Mouse (Mus musculus) kidney, embryonic 14.5 days (tissue): ENCODE data around the gene Tns4. TPM values are rescaled to one million over a fixed set of nuclear protein-coding genes. Genes with fewer than 3 reads are reported as not detected.

Experiments
- ATAC-seq: fragments of 200-750 bp; cut with Nextera tagmentation; 2 replicates; pipeline ENCODE4 v1.8.0; 2017; ENCODE audit warnings: moderate number of reproducible peaks, mild to moderate bottlenecking, moderate TSS enrichment, moderate library complexity; ENCODE audit not compliant: low FRiP score, low TSS enrichment
- H3K27ac ChIP-seq: fragments of 300-500 bp; sonication (generic); 2 replicates; pipeline ENCODE4 v1.5.1; 2014; ENCODE audit warnings: low read depth, mild to moderate bottlenecking, low read length, moderate library complexity, mixed read lengths
- H3K27me3 ChIP-seq: fragments of 300-500 bp; sonication (generic); 2 replicates; pipeline ENCODE4 v1.6.1; 2014; ENCODE audit warnings: mild to moderate bottlenecking, low read length; ENCODE audit not compliant: control insufficient read depth, insufficient read depth
- H3K36me3 ChIP-seq: fragments of 300-500 bp; sonication (generic); 2 replicates; pipeline ENCODE4 v1.6.1; 2014; ENCODE audit warnings: low read length, mixed read lengths; ENCODE audit not compliant: control insufficient read depth, insufficient read depth
- H3K4me1 ChIP-seq: fragments of 300-500 bp; sonication (generic); 2 replicates; pipeline ENCODE4 v1.6.1; 2014; ENCODE audit warnings: low read length, mixed read lengths; ENCODE audit not compliant: control insufficient read depth, insufficient read depth
- H3K4me2 ChIP-seq: fragments of 300-500 bp; sonication (generic); replicated peaks from 2 replicates; pipeline ENCODE4 v1.6.1; 2014; ENCODE audit warnings: low read depth, mild to moderate bottlenecking, low read length
- H3K4me3 ChIP-seq: fragments of 300-500 bp; sonication (generic); 2 replicates; pipeline ENCODE4 v1.5.1; 2014; ENCODE audit warnings: mild to moderate bottlenecking, low read length
- H3K9ac ChIP-seq: fragments of 300-500 bp; sonication (generic); 2 replicates; pipeline ENCODE4 v1.6.1; 2014; ENCODE audit warnings: low read depth, mild to moderate bottlenecking, low read length, moderate library complexity
- H3K9me3 ChIP-seq: fragments of 300-500 bp; sonication (generic); 2 replicates; pipeline ENCODE4 v1.6.1; 2016; ENCODE audit warnings: low read length; ENCODE audit not compliant: control insufficient read depth
- WGBS: fragments of 180-500 bp; shearing (Covaris S2); extraction: QIAGEN DNeasy Blood & Tissue Kit; methylation state at CpG from one replicate; pipeline ENCODE4 v1.1.7; 2014; 5-methylcytosine and 5-hydroxymethylcytosine counted together
- polyA plus RNA-seq: library from polyadenylated mRNA; unstranded; fragments of >200 nt; fragmentation: Nextera tagmentation; extraction: Ambion mirVana; gene quantifications from 2 replicates; pipeline ENCODE4 v1.2.1, GENCODE M21; 2014

Gene Tns4
- polyA plus RNA-seq, 1 experiment from 2014 or later = 0.11 TPM

- H3K4me3 ChIP-seq = peak overlapping the region; percentile 11; the same call in 1 of the 2 replicates
- WGBS = 34% methylated on average over 12 of the region's 12 CpGs
- H3K27ac ChIP-seq = peak overlapping the region; percentile 83; the same call in 1 of the 2 replicates
- no peaks in the 10 kb centered on the region for H3K9me3 ChIP-seq
- no peaks in the 10 kb centered on the region for H3K36me3 ChIP-seq
- ATAC-seq = no peak
- H3K4me1 ChIP-seq = peaks cover 34% of the 10 kb centered on the region
- no peaks in the 10 kb centered on the region for H3K27me3 ChIP-seq
- H3K4me2 ChIP-seq = peak overlapping the region; percentile 37
- H3K9ac ChIP-seq = no peak overlapping the region
Observed at GRCm38 (mm10) chr11:99131463-99131840, 42.3 kb upstream of the Tns4 start.

GRCm38 (mm10) chr11:99130736-99131462, 41.8 kb upstream of the Tns4 start:
- Histone ChIP-seq H3K4me2 (no peak overlapping the region), H3K9me3 (no peaks in the 10 kb centered on the region), H3K36me3 (no peaks in the 10 kb centered on the region), H3K4me3 (no peak overlapping the region), H3K9ac (no peak overlapping the region), H3K27me3 (no peaks in the 10 kb centered on the region), H3K27ac (no peak overlapping the region), H3K4me1 (peaks cover 36% of the 10 kb centered on the region)
- ATAC-seq = no peak
- 59% methylated on average over 5 of the region's 5 CpGs for WGBS

GRCm38 (mm10) chr11:99129287-99129686, 40.2 kb upstream of the Tns4 start:
- WGBS = 33% methylated on average over 2 of the region's 2 CpGs
- Histone ChIP-seq H3K9ac (no peak overlapping the region), H3K27me3 (no peaks in the 10 kb centered on the region), H3K9me3 (no peaks in the 10 kb centered on the region), H3K4me2 (no peak overlapping the region), H3K36me3 (no peaks in the 10 kb centered on the region), H3K4me3 (no peak overlapping the region), H3K27ac (no peak overlapping the region), H3K4me1 (peaks cover 43% of the 10 kb centered on the region)
- ATAC-seq = no peak

- no peak overlapping the region for H3K9ac ChIP-seq
- no peak overlapping the region for H3K4me2 ChIP-seq
- peak overlapping the region; percentile 70; the same call in 1 of the 2 replicates for H3K27ac ChIP-seq
- WGBS = 83% methylated on average over 18 of the region's 18 CpGs
- no peaks in the 10 kb centered on the region for H3K9me3 ChIP-seq
- no peak for ATAC-seq
- H3K4me3 ChIP-seq = no peak overlapping the region
- H3K27me3 ChIP-seq = no peaks in the 10 kb centered on the region
- peaks cover 35% of the 10 kb centered on the region for H3K4me1 ChIP-seq
- no peaks in the 10 kb centered on the region for H3K36me3 ChIP-seq
Observed at GRCm38 (mm10) chr11:99127785-99128682, 38.9 kb upstream of the Tns4 start.

GRCm38 (mm10) chr11:99126482-99127253, 37.6 kb upstream of the Tns4 start:
- peak overlapping the region; percentile 70 for H3K27ac ChIP-seq
- no peak overlapping the region; the same call in 1 of the 2 replicates for H3K4me2 ChIP-seq
- no peak for ATAC-seq
- no peaks in the 10 kb centered on the region for H3K9me3 ChIP-seq
- peaks cover 24% of the 10 kb centered on the region for H3K4me1 ChIP-seq
- WGBS = 30% methylated on average over 5 of the region's 5 CpGs
- H3K36me3 ChIP-seq = no peaks in the 10 kb centered on the region
- H3K9ac ChIP-seq = peak overlapping the region; percentile 25; the same call in 1 of the 2 replicates
- no peaks in the 10 kb centered on the region for H3K27me3 ChIP-seq
- no peak overlapping the region for H3K4me3 ChIP-seq

- WGBS = 37% methylated on average over 10 of the region's 10 CpGs
- H3K4me1 ChIP-seq = peaks cover 22% of the 10 kb centered on the region
- no peak for ATAC-seq
- H3K4me3 ChIP-seq = no peak overlapping the region
- H3K27me3 ChIP-seq = no peaks in the 10 kb centered on the region
- H3K4me2 ChIP-seq = no peak overlapping the region
- H3K27ac ChIP-seq = peak overlapping the region; percentile 42; the same call in 1 of the 2 replicates
- H3K9ac ChIP-seq = no peak overlapping the region
- H3K36me3 ChIP-seq = no peaks in the 10 kb centered on the region
- H3K9me3 ChIP-seq = no peaks in the 10 kb centered on the region
Observed at GRCm38 (mm10) chr11:99124635-99125029, 35.5 kb upstream of the Tns4 start.

- no peaks in the 10 kb centered on the region for H3K36me3 ChIP-seq
- no peak; the same call in 1 of the 2 replicates for ATAC-seq
- H3K4me1 ChIP-seq = peaks cover 22% of the 10 kb centered on the region
- H3K4me3 ChIP-seq = no peak overlapping the region
- peak overlapping the region; percentile 42; the same call in 1 of the 2 replicates for H3K27ac ChIP-seq
- H3K9ac ChIP-seq = no peak overlapping the region
- WGBS = 42% methylated on average over 15 of the region's 15 CpGs
- no peaks in the 10 kb centered on the region for H3K27me3 ChIP-seq
- no peak overlapping the region for H3K4me2 ChIP-seq
- no peaks in the 10 kb centered on the region for H3K9me3 ChIP-seq
Observed at GRCm38 (mm10) chr11:99123977-99124634, 35.0 kb upstream of the Tns4 start.

- Histone ChIP-seq H3K9me3 (no peaks in the 10 kb centered on the region), H3K4me1 (peaks cover 22% of the 10 kb centered on the region), H3K4me3 (no peak overlapping the region), H3K4me2 (no peak overlapping the region), H3K36me3 (no peaks in the 10 kb centered on the region), H3K27me3 (no peaks in the 10 kb centered on the region), H3K9ac (no peak overlapping the region), H3K27ac (no peak overlapping the region)
- no peak for ATAC-seq
- WGBS = 64% methylated on average over 3 of the region's 3 CpGs
Observed at GRCm38 (mm10) chr11:99122703-99123102, 33.6 kb upstream of the Tns4 start.
